Mouse (Mus musculus) T-cell, adult 66 days (primary cell): Measurements from ENCODE around the gene Selenos. TPM values are rescaled to one million over a fixed set of nuclear protein-coding genes. Genes with fewer than 3 reads are reported as not detected.

Source experiments
- total RNA-seq, 2 experiments: library from RNA; stranded (reverse); gene quantifications; 3 replicates in 1 of 2; 4 replicates in 1 of 2; pipeline ENCODE4 v1.2.4; 2023

Gene Selenos
- total RNA-seq = 10 to 100 TPM; 54.2 to 68.5 TPM

GRCm38 (mm10) chr7:66079364-66080230, at the start of gene Selenos:
Gene Selenos (plus strand): TSS chr7:66079649.

GRCm38 (mm10) chr7:66043552-66044459, 35.6 kb upstream of the Selenos start, which contains the start of gene Gm45213:
Gene Gm45213 (plus strand): TSS chr7:66043602.

GRCm38 (mm10) chr7:66058703-66059102, 20.7 kb upstream of the Selenos start, which contains the start of gene Snrpa1:
Gene Snrpa1 (plus strand): TSS chr7:66059003.

GRCm38 (mm10) chr7:66108961-66109854, 29.8 kb downstream of the Selenos start, which contains the start of gene Chsy1:
Gene Chsy1 (plus strand): TSS chr7:66109515.

Other genes with a start within 250 kb of the Selenos start
- gene Pcsk6, start 217.9 kb upstream of the Selenos start, total RNA-seq = not detected
- not detected for gene Gm45213, start 36.0 kb upstream of the Selenos start, total RNA-seq
- 10 to 100 TPM; 77.0 to 83.3 TPM for gene Snrpa1, start 20.6 kb upstream of the Selenos start, total RNA-seq
- gene Chsy1, start 29.9 kb downstream of the Selenos start, total RNA-seq = 10 to 100 TPM; 31.6 to 39.9 TPM